Mouse (Mus musculus): ENCODE data around the gene Zc3h18. TPM values are rescaled to one million over a fixed set of nuclear protein-coding genes. Genes with fewer than 3 reads are reported as not detected.

Gene Zc3h18
- total RNA-seq, 2 experiments from 2014 or later: 26.5 to 27.9 TPM

GRCm38 (mm10) chr8:122433269-122433905 lies 57.0 kb downstream of the Zc3h18 start:
- no peak for DNase-seq (ENCODE audit: low spot score)

- no peak for DNase-seq (ENCODE audit: low spot score)
Observed at GRCm38 (mm10) chr8:122435375-122435774, 59.0 kb downstream of the Zc3h18 start.

- DNase-seq (ENCODE audit: low spot score): no peak
Observed at GRCm38 (mm10) chr8:122436146-122436545, 59.7 kb downstream of the Zc3h18 start.

- DNase-seq (ENCODE audit: low spot score): no peak
Observed at GRCm38 (mm10) chr8:122436586-122437125, 60.2 kb downstream of the Zc3h18 start.

GRCm38 (mm10) chr8:122437708-122438331 lies 61.4 kb downstream of the Zc3h18 start:
- no peak for DNase-seq (ENCODE audit: low spot score)

- DNase-seq (ENCODE audit: low spot score): no peak
Observed at GRCm38 (mm10) chr8:122439336-122439735, 62.9 kb downstream of the Zc3h18 start.

GRCm38 (mm10) chr8:122441326-122441725 lies 64.9 kb downstream of the Zc3h18 start:
- DNase-seq (ENCODE audit: low spot score): no peak

- no peak for DNase-seq (ENCODE audit: low spot score)
Observed at GRCm38 (mm10) chr8:122442356-122442755, 65.9 kb downstream of the Zc3h18 start.

- DNase-seq (ENCODE audit: low spot score): no peak
Observed at GRCm38 (mm10) chr8:122442781-122443180, 66.4 kb downstream of the Zc3h18 start.

GRCm38 (mm10) chr8:122443262-122444006 lies 67.0 kb downstream of the Zc3h18 start, which contains the start of gene Mvd:
Gene Mvd (minus strand): TSS chr8:122443422.
- peak; percentile 99 for DNase-seq (ENCODE audit: low spot score)

GRCm38 (mm10) chr8:122444058-122444748 lies 67.8 kb downstream of the Zc3h18 start:
- DNase-seq (ENCODE audit: low spot score): peak; percentile 88

GRCm38 (mm10) chr8:122445203-122445602 lies 68.8 kb downstream of the Zc3h18 start:
- DNase-seq (ENCODE audit: low spot score): no peak

GRCm38 (mm10) chr8:122451161-122451703 lies 74.8 kb downstream of the Zc3h18 start:
- DNase-seq (ENCODE audit: low spot score): peak; percentile 82

- peak; percentile 64 for DNase-seq (ENCODE audit: low spot score)
Observed at GRCm38 (mm10) chr8:122452154-122452553, 75.7 kb downstream of the Zc3h18 start.

- no peak for DNase-seq (ENCODE audit: low spot score)
Observed at GRCm38 (mm10) chr8:122454409-122454808, 78.0 kb downstream of the Zc3h18 start.

- DNase-seq (ENCODE audit: low spot score): no peak
Observed at GRCm38 (mm10) chr8:122457171-122457570, 80.8 kb downstream of the Zc3h18 start.

- DNase-seq (ENCODE audit: low spot score): no peak
Observed at GRCm38 (mm10) chr8:122459218-122459900, 83.0 kb downstream of the Zc3h18 start.

- no peak for DNase-seq (ENCODE audit: low spot score)
Observed at GRCm38 (mm10) chr8:122459990-122460389, 83.6 kb downstream of the Zc3h18 start.

GRCm38 (mm10) chr8:122460524-122461472 lies 84.4 kb downstream of the Zc3h18 start, which contains the start of gene Snai3:
Gene Snai3 (minus strand): TSS chr8:122460733.
- peak; percentile 74 for DNase-seq (ENCODE audit: low spot score)

All from gastrocnemius, adult 18-20 months (tissue).